Mouse (Mus musculus) liver, embryonic 15.5 days (tissue): ENCODE measurements around the gene 2310039H08Rik. TPM values are rescaled to one million over a fixed set of nuclear protein-coding genes. Genes with fewer than 3 reads are reported as not detected.
A peak's percentile ranks its signal among the peaks of the same experiment; 100 is the strongest.

Experiments
- ATAC-seq: fragments of 200-750 bp; cut with Nextera tagmentation; 2 replicates; pipeline ENCODE4 v1.8.0; 2017; ENCODE audit warnings: moderate number of reproducible peaks, mild to moderate bottlenecking, moderate library complexity; ENCODE audit not compliant: insufficient read depth
- H3K27ac ChIP-seq: fragments of 300-500 bp; sonication (generic); replicated peaks from 2 replicates; pipeline ENCODE4 v1.5.1; 2015; ENCODE audit warnings: mild to moderate bottlenecking, inconsistent platforms
- H3K27me3 ChIP-seq: fragments of 300-500 bp; sonication (generic); 2 replicates; pipeline ENCODE4 v1.6.1; 2015; ENCODE audit warnings: mild to moderate bottlenecking, inconsistent platforms
- H3K36me3 ChIP-seq: fragments of 300-500 bp; sonication (generic); replicated peaks from 2 replicates; pipeline ENCODE4 v1.6.1; 2015; ENCODE audit warnings: moderate library complexity, mild to moderate bottlenecking, inconsistent platforms
- H3K4me1 ChIP-seq: fragments of 300-500 bp; sonication (generic); replicated peaks from 2 replicates; pipeline ENCODE4 v1.6.1; 2015; ENCODE audit warnings: inconsistent platforms
- H3K4me2 ChIP-seq: fragments of 300-500 bp; sonication (generic); 2 replicates; pipeline ENCODE4 v1.6.1; 2015; ENCODE audit warnings: moderate library complexity, mild to moderate bottlenecking, inconsistent platforms
- H3K4me3 ChIP-seq: fragments of 300-500 bp; sonication (generic); replicated peaks from 2 replicates; pipeline ENCODE4 v1.5.1; 2015; ENCODE audit warnings: mild to moderate bottlenecking, inconsistent platforms
- H3K9ac ChIP-seq: fragments of 300-500 bp; sonication (generic); 2 replicates; pipeline ENCODE4 v1.6.1; 2015; ENCODE audit warnings: moderate library complexity, mild to moderate bottlenecking, inconsistent platforms
- H3K9me3 ChIP-seq: fragments of 300-500 bp; sonication (generic); replicated peaks from 2 replicates; pipeline ENCODE4 v1.6.1; 2016; ENCODE audit warnings: inconsistent platforms
- WGBS: fragments of 180-500 bp; shearing (Covaris S2); methylation state at CpG from one replicate; pipeline ENCODE4 v1.1.7; 2015; ENCODE audit warnings: mixed read lengths; ENCODE audit not compliant: insufficient replicate concordance; 5-methylcytosine and 5-hydroxymethylcytosine counted together
- polyA plus RNA-seq: library from polyadenylated mRNA; unstranded; fragments of >200 nt; fragmentation: Nextera tagmentation; extraction: Ambion mirVana; gene quantifications from 2 replicates; pipeline ENCODE4 v1.2.1, GENCODE M21; 2015

2310039H08Rik gene
- polyA plus RNA-seq, 1 experiment from 2014 or later = 47.5 TPM

DNA sequence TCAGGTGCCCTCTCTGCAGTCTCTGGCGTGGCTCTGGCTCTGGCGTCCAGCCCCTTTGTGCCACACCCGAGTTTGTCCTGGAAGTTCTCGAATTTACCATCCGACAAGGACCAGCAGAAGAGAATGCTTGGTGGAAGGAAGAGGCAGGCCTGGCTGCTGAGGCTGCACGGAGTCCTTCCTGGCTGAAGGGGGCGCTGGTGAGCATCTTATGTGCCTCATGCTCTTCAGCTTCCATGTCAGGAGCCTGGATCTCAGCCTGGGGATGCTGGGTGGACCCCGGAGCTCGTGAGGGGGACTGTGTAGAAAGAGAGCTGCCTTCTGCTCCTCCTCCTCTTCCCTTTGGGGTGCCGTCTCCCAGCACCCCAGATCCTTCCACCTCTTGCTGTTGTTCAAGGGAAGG is 36.3 kb upstream of the 2310039H08Rik start:
- Histone ChIP-seq H3K27ac (peak overlapping the region; percentile 71), H3K9me3 (no peaks in the 10 kb centered on the region), H3K4me3 (no peak overlapping the region), H3K36me3 (peaks cover 17% of the 10 kb centered on the region; the same call in 1 of the 2 replicates), H3K9ac (no peak overlapping the region), H3K4me2 (no peak overlapping the region), H3K27me3 (no peaks in the 10 kb centered on the region), H3K4me1 (peaks cover 23% of the 10 kb centered on the region)
- 47% methylated on average over 10 of the region's 10 CpGs for WGBS
- ATAC-seq = no peak

GRCm38 (mm10) chr17:46741305-46741704 is 31.1 kb upstream of the 2310039H08Rik start:
- H3K27ac ChIP-seq = 0 out of 2 replicates have a peak overlapping the region, but pooled peaks have one; percentile 38
- H3K4me1 ChIP-seq = peaks cover 11% of the 10 kb centered on the region
- H3K27me3 ChIP-seq = no peaks in the 10 kb centered on the region
- no peak overlapping the region for H3K4me3 ChIP-seq
- no peak overlapping the region for H3K4me2 ChIP-seq
- no peak overlapping the region for H3K9ac ChIP-seq
- peak; percentile 58; the same call in 1 of the 2 replicates for ATAC-seq
- no peaks in the 10 kb centered on the region for H3K9me3 ChIP-seq
- 69% methylated on average over 6 of the region's 6 CpGs for WGBS
- H3K36me3 ChIP-seq = peaks cover 48% of the 10 kb centered on the region

- peaks cover 58% of the 10 kb centered on the region for H3K36me3 ChIP-seq
- 89% methylated on average over 9 of the region's 9 CpGs for WGBS
- H3K27me3 ChIP-seq = no peaks in the 10 kb centered on the region
These were observed 29.4 kb upstream of the 2310039H08Rik start for GRCm38 (mm10) chr17:46742986-46743385.

DNA sequence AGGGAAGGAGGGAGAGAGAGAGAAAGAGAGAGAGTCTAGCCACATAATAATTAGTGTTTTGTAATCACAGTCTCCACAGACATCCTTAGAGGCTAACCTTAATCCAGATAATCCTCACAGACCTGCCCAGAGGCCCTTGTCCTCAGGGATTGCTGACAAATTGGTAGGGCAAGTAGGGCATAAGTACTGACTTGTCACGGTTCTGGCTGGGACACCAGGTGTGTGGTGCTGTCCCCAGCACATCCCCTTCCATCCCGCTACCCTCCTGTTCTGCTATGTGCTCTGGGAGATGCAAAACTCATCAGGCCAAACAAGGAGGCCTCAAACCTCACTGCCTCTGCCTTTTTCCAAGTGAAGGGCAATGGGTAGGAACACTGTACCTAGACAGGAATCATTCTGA is 26.9 kb upstream of the 2310039H08Rik start:
- Histone ChIP-seq H3K4me2 (no peak overlapping the region), H3K36me3 (peaks cover 51% of the 10 kb centered on the region), H3K27ac (no peak overlapping the region), H3K27me3 (no peaks in the 10 kb centered on the region), H3K4me3 (no peak overlapping the region), H3K4me1 (peaks cover 25% of the 10 kb centered on the region), H3K9me3 (no peaks in the 10 kb centered on the region), H3K9ac (no peak overlapping the region)
- 83% methylated on average over 2 of the region's 2 CpGs for WGBS
- ATAC-seq = no peak

More at GRCm38 (mm10) chr17:46742986-46743385, 29.4 kb upstream of the 2310039H08Rik start:
- H3K9ac ChIP-seq = no peak overlapping the region
- H3K27ac ChIP-seq = no peak overlapping the region
- no peak for ATAC-seq
- H3K9me3 ChIP-seq = no peaks in the 10 kb centered on the region
- no peak overlapping the region for H3K4me2 ChIP-seq
- H3K4me1 ChIP-seq = peaks cover 10% of the 10 kb centered on the region
- no peak overlapping the region for H3K4me3 ChIP-seq

GRCm38 (mm10) chr17:46747234-46747633 is 25.2 kb upstream of the 2310039H08Rik start:
- Histone ChIP-seq H3K27me3 (no peaks in the 10 kb centered on the region), H3K4me2 (no peak overlapping the region), H3K9ac (no peak overlapping the region), H3K9me3 (no peaks in the 10 kb centered on the region), H3K4me1 (peaks cover 33% of the 10 kb centered on the region), H3K36me3 (peaks cover 42% of the 10 kb centered on the region), H3K27ac (no peak overlapping the region), H3K4me3 (no peak overlapping the region)
- no peak for ATAC-seq
- WGBS = 63% methylated on average over 8 of the region's 8 CpGs

DNA sequence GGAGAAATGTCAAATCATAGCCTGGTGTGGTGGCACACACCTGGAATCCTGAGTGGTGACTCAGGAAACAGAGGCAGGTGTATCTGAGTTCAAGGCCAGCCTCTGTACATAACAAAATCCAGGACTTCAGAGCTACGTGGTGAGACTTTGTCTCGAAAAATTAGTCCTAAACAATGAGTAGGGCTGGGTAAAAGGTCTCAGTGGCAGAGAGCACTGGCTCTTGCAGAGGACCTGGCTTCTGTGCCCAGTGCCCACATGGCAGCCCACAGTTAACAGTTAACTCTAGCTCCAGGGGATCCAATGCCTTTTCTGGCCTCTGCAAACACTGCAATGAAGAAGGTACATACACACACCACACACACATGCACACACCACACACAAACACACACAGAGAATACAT is 24.6 kb upstream of the 2310039H08Rik start:
- Histone ChIP-seq H3K36me3 (peaks cover 36% of the 10 kb centered on the region), H3K27ac (no peak overlapping the region), H3K4me2 (no peak overlapping the region), H3K4me1 (peaks cover 39% of the 10 kb centered on the region), H3K9ac (no peak overlapping the region), H3K27me3 (no peaks in the 10 kb centered on the region), H3K4me3 (no peak overlapping the region), H3K9me3 (no peaks in the 10 kb centered on the region)
- ATAC-seq = no peak
- 66% methylated on average over 2 of the region's 2 CpGs for WGBS

- Histone ChIP-seq H3K27me3 (no peaks in the 10 kb centered on the region), H3K9me3 (no peaks in the 10 kb centered on the region), H3K4me1 (peaks cover 40% of the 10 kb centered on the region), H3K4me2 (no peak overlapping the region), H3K27ac (no peak overlapping the region), H3K4me3 (no peak overlapping the region), H3K9ac (no peak overlapping the region), H3K36me3 (peaks cover 21% of the 10 kb centered on the region)
- 70% methylated on average over 5 of the region's 5 CpGs for WGBS
- ATAC-seq = no peak
These were observed 23.2 kb upstream of the 2310039H08Rik start for GRCm38 (mm10) chr17:46749282-46749681.

- Histone ChIP-seq H3K27ac (peak overlapping the region; percentile 87), H3K4me1 (peaks cover 40% of the 10 kb centered on the region), H3K4me3 (peak overlapping the region; percentile 91), H3K9me3 (no peaks in the 10 kb centered on the region), H3K27me3 (no peaks in the 10 kb centered on the region), H3K4me2 (peak overlapping the region; percentile 97), H3K9ac (peak overlapping the region; percentile 68; the same call in 1 of the 2 replicates), H3K36me3 (peaks cover 18% of the 10 kb centered on the region)
- 68% methylated on average over 4 of the region's 4 CpGs for WGBS
- no peak for ATAC-seq
These were observed 21.9 kb upstream of the 2310039H08Rik start for GRCm38 (mm10) chr17:46750580-46750979.

DNA sequence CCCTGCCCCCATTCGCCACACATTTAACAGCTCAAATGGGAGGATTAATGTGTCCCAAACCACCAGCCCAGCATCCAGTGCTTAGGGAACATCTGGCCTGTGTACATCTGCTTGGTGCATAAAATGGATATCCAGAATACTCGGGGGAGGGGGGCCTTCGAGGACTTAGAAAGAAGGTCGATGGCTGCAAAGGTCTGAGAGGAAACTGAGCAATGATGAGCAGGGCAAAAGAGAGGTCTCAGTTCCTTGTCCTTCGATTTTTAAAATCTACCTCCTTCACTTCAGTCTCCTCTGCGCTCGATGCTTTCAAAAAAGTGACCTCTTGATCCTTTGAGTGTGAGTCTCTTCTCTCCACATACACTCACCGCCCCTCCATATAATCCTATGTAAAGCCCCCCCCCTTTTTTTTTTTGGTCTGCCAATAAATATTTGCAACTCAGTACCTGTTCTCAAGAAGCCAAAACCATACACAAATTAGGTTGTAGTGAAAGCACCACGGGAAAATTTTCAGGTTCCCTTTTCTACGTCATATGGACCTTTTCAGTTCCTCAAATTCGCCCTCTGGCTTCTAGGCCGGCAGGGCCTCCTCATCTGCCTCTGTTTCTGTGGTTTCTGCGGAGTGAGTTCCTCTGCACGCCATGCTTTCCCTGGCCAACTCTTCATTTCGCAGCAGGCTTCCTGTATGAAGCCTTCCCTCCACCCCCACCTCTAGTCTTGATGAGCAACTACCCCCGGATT is 21.2 kb upstream of the 2310039H08Rik start:
- H3K27me3 ChIP-seq = 0 out of 2 replicates have a peak, but pooled peaks cover 2% of the 10 kb centered on the region
- H3K4me3 ChIP-seq = peak overlapping the region; percentile 91
- H3K27ac ChIP-seq = peak overlapping the region; percentile 87
- 11% methylated on average over 16 of the region's 16 CpGs for WGBS
- peak overlapping the region; percentile 97 for H3K4me2 ChIP-seq
- H3K4me1 ChIP-seq = peaks cover 40% of the 10 kb centered on the region
- peaks cover 11% of the 10 kb centered on the region for H3K36me3 ChIP-seq
- peak; percentile 20; the same call in 1 of the 2 replicates for ATAC-seq
- no peaks in the 10 kb centered on the region for H3K9me3 ChIP-seq
- H3K9ac ChIP-seq = peak overlapping the region; percentile 68

DNA sequence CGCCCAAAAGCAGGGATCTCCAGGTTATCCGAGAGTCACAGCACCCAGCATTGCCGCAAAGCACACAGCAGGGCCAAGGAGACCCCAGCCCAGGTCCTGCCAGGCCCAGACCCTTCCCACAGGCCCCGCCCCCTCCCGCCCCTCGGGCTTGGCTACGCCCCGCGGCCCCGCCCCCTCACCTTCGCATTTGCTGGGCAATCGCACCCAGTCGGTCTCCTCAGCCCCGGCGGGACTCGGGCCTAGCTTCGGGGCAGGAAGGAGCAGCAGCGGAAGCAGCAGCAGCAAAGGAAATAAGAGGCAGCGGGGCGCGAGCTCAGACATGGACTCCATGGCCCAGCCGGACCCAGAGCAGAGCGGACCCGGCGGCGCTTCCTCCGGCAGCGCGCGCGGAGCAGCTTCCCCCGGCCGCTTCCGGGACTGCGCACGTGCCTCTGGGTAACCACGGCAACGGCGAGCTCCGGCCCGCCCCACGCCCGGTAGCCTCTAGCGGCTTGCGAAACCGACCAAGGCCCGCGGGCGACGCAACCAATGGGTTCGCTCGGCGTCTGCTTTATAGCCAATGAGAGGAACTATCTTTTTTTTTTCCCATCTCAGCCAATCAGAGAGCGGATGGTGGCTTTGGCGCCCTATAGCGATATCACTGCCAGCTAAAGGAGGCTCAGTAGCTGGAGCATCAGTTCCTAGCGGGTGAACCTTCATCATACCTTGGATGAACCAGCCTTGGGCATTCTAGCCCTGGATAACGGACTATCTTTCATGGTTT is 20.5 kb upstream of the 2310039H08Rik start, which contains the start of gene Cnpy3:
TSS of gene Cnpy3 (minus strand) at position 421 of the 763 bp plus-strand sequence.
- Histone ChIP-seq H3K9me3 (no peaks in the 10 kb centered on the region), H3K27ac (peak within 1 kb of the TSS; percentile 87), H3K4me3 (peak within 1 kb of the TSS; percentile 91), H3K4me2 (peak within 1 kb of the TSS; percentile 97), H3K36me3 (peaks cover 4% of the 10 kb centered on the region; the same call in 1 of the 2 replicates), H3K4me1 (peaks cover 40% of the 10 kb centered on the region), H3K9ac (peak within 1 kb of the TSS; percentile 68), H3K27me3 (0 out of 2 replicates have a peak, but pooled peaks cover 7% of the 10 kb centered on the region)
- under 1% methylated on average over 58 of the region's 58 CpGs for WGBS
- ATAC-seq = peak; percentile 99

GRCm38 (mm10) chr17:46758753-46759152 is 13.7 kb upstream of the 2310039H08Rik start:
- no peak for ATAC-seq

More at GRCm38 (mm10) chr17:46758753-46759152, 13.7 kb upstream of the 2310039H08Rik start:
- Histone ChIP-seq H3K36me3 (no peaks in the 10 kb centered on the region), H3K27ac (no peak overlapping the region), H3K27me3 (0 out of 2 replicates have a peak, but pooled peaks cover 8% of the 10 kb centered on the region), H3K4me1 (no peaks in the 10 kb centered on the region), H3K4me2 (no peak overlapping the region), H3K9me3 (no peaks in the 10 kb centered on the region), H3K9ac (no peak overlapping the region), H3K4me3 (no peak overlapping the region)
- WGBS = 74% methylated on average over 12 of the region's 12 CpGs
